Mouse (Mus musculus) intestine, embryonic 14.5 days (tissue): ENCODE measurements around the gene Actn4. TPM values are rescaled to one million over a fixed set of nuclear protein-coding genes. Genes with fewer than 3 reads are reported as not detected.

ENCODE experiments used
- ATAC-seq: fragments of 200-750 bp; cut with Nextera tagmentation; replicated peaks from 2 replicates; pipeline ENCODE4 v1.8.0; 2017; ENCODE audit warnings: low read depth, moderate number of reproducible peaks, moderate TSS enrichment, moderate library complexity; ENCODE audit not compliant: low FRiP score, low TSS enrichment
- DNase-seq: peaks from one replicate; pipeline ENCODE4 v3.0.0-alpha.2; 2018; ENCODE audit warnings: low spot score
- H3K27ac ChIP-seq: fragments of 300-500 bp; sonication (generic); 2 replicates; pipeline ENCODE4 v1.5.1; 2014; ENCODE audit warnings: low read depth, mild to moderate bottlenecking, control low read depth
- H3K27me3 ChIP-seq: fragments of 300-500 bp; sonication (generic); replicated peaks from 2 replicates; pipeline ENCODE4 v1.6.1; 2014; ENCODE audit warnings: low read length, control low read depth; ENCODE audit not compliant: control insufficient read depth, insufficient read depth
- H3K36me3 ChIP-seq: fragments of 300-500 bp; sonication (generic); 2 replicates; pipeline ENCODE4 v1.6.1; 2014; ENCODE audit warnings: low read length, control low read depth; ENCODE audit not compliant: control insufficient read depth, insufficient read depth
- H3K4me1 ChIP-seq: fragments of 300-500 bp; sonication (generic); replicated peaks from 2 replicates; pipeline ENCODE4 v1.6.1; 2014; ENCODE audit warnings: low read length, control low read depth, mixed read lengths; ENCODE audit not compliant: control insufficient read depth, insufficient read depth
- H3K4me2 ChIP-seq: fragments of 300-500 bp; sonication (generic); 2 replicates; pipeline ENCODE4 v1.6.1; 2014; ENCODE audit warnings: low read length
- H3K4me3 ChIP-seq: fragments of 300-500 bp; sonication (generic); 2 replicates; pipeline ENCODE4 v1.5.1; 2014; ENCODE audit warnings: low read depth, low read length, control low read depth, mixed read lengths
- H3K9ac ChIP-seq: fragments of 300-500 bp; sonication (generic); 2 replicates; pipeline ENCODE4 v1.6.1; 2014; ENCODE audit warnings: mild to moderate bottlenecking, low read length
- H3K9me3 ChIP-seq: fragments of 300-500 bp; sonication (generic); 2 replicates; pipeline ENCODE4 v1.6.1; 2016; ENCODE audit warnings: low read length, control low read depth; ENCODE audit not compliant: control insufficient read depth
- WGBS: fragments of 180-500 bp; shearing (Covaris S2); extraction: QIAGEN DNeasy Blood & Tissue Kit; methylation state at CpG from one replicate; pipeline ENCODE4 v1.1.7; 2014; 5-methylcytosine and 5-hydroxymethylcytosine counted together
- polyA plus RNA-seq: library from polyadenylated mRNA; unstranded; fragments of >200 nt; fragmentation: Nextera tagmentation; extraction: Ambion mirVana; gene quantifications from 2 replicates; pipeline ENCODE4 v1.2.1, GENCODE M21; 2014

Actn4 gene
- polyA plus RNA-seq, 1 experiment from 2014 or later: 300 TPM

GRCm38 (mm10) chr7:28957286-28957685 is 4.9 kb downstream of the Actn4 start:
- H3K9ac ChIP-seq: no peak overlapping the region
- H3K36me3 ChIP-seq: 0 out of 2 replicates have a peak, but pooled peaks cover 6% of the 10 kb centered on the region
- no peak overlapping the region for H3K4me2 ChIP-seq
- DNase-seq (no peak), ATAC-seq (no peak)
- no peaks in the 10 kb centered on the region for H3K9me3 ChIP-seq
- 71% methylated on average over 6 of the region's 6 CpGs for WGBS
- peaks cover 69% of the 10 kb centered on the region for H3K4me1 ChIP-seq
- H3K4me3 ChIP-seq: no peak overlapping the region
- H3K27ac ChIP-seq: no peak overlapping the region
- H3K27me3 ChIP-seq: no peaks in the 10 kb centered on the region

- Histone ChIP-seq H3K9ac (no peak overlapping the region), H3K4me3 (no peak overlapping the region), H3K36me3 (0 out of 2 replicates have a peak, but pooled peaks cover 9% of the 10 kb centered on the region), H3K9me3 (no peaks in the 10 kb centered on the region), H3K4me2 (no peak overlapping the region), H3K27me3 (no peaks in the 10 kb centered on the region), H3K27ac (0 out of 2 replicates have a peak overlapping the region, but pooled peaks have one; percentile 39), H3K4me1 (peaks cover 80% of the 10 kb centered on the region)
- ATAC-seq (no peak), DNase-seq (no peak)
- WGBS: 91% methylated on average over 1 of the region's 1 CpGs
These were observed 5.9 kb downstream of the Actn4 start for GRCm38 (mm10) chr7:28956270-28956669.

GRCm38 (mm10) chr7:28955295-28955897 is 6.7 kb downstream of the Actn4 start:
- H3K4me3 ChIP-seq: no peak overlapping the region
- no peak overlapping the region for H3K9ac ChIP-seq
- WGBS: 60% methylated on average over 5 of the region's 5 CpGs
- H3K27me3 ChIP-seq: no peaks in the 10 kb centered on the region
- H3K27ac ChIP-seq: peak overlapping the region; percentile 39; the same call in 1 of the 2 replicates
- H3K36me3 ChIP-seq: 0 out of 2 replicates have a peak, but pooled peaks cover 16% of the 10 kb centered on the region
- peaks cover 85% of the 10 kb centered on the region for H3K4me1 ChIP-seq
- no peaks in the 10 kb centered on the region for H3K9me3 ChIP-seq
- no peak overlapping the region; the same call in 1 of the 2 replicates for H3K4me2 ChIP-seq
- no peak for ATAC-seq
- no peak for DNase-seq

GRCm38 (mm10) chr7:28954773-28955172 is 7.4 kb downstream of the Actn4 start:
- H3K27ac ChIP-seq: no peak overlapping the region
- 0 out of 2 replicates have a peak, but pooled peaks cover 16% of the 10 kb centered on the region for H3K36me3 ChIP-seq
- peaks cover 80% of the 10 kb centered on the region for H3K4me1 ChIP-seq
- H3K9me3 ChIP-seq: no peaks in the 10 kb centered on the region
- ATAC-seq (no peak), DNase-seq (no peak)
- no peak overlapping the region for H3K4me3 ChIP-seq
- H3K9ac ChIP-seq: no peak overlapping the region
- 79% methylated on average over 4 of the region's 4 CpGs for WGBS
- H3K27me3 ChIP-seq: no peaks in the 10 kb centered on the region
- no peak overlapping the region for H3K4me2 ChIP-seq

- Histone ChIP-seq H3K36me3 (0 out of 2 replicates have a peak, but pooled peaks cover 16% of the 10 kb centered on the region), H3K9ac (0 out of 2 replicates have a peak overlapping the region, but pooled peaks have one; percentile 8), H3K4me1 (peaks cover 80% of the 10 kb centered on the region), H3K27ac (peak overlapping the region; percentile 66), H3K4me3 (no peak overlapping the region), H3K9me3 (no peaks in the 10 kb centered on the region), H3K4me2 (no peak overlapping the region), H3K27me3 (no peaks in the 10 kb centered on the region)
- ATAC-seq (no peak), DNase-seq (no peak)
- 17% methylated on average over 2 of the region's 2 CpGs for WGBS
These were observed 8.4 kb downstream of the Actn4 start for GRCm38 (mm10) chr7:28953476-28954376.

- ATAC-seq (0 out of 2 replicates have a peak, but pooled peaks have one; percentile 7), DNase-seq (no peak)
- Histone ChIP-seq H3K9ac (no peak overlapping the region), H3K9me3 (no peaks in the 10 kb centered on the region), H3K27me3 (no peaks in the 10 kb centered on the region), H3K27ac (peak overlapping the region; percentile 66), H3K36me3 (0 out of 2 replicates have a peak, but pooled peaks cover 18% of the 10 kb centered on the region), H3K4me3 (no peak overlapping the region), H3K4me1 (peaks cover 77% of the 10 kb centered on the region), H3K4me2 (no peak overlapping the region)
- WGBS: 6% methylated on average over 3 of the region's 3 CpGs
These were observed 9.4 kb downstream of the Actn4 start for GRCm38 (mm10) chr7:28952786-28953185.

- Histone ChIP-seq H3K4me2 (no peak overlapping the region), H3K27ac (no peak overlapping the region), H3K9ac (no peak overlapping the region), H3K27me3 (no peaks in the 10 kb centered on the region), H3K9me3 (no peaks in the 10 kb centered on the region), H3K4me3 (no peak overlapping the region), H3K36me3 (0 out of 2 replicates have a peak, but pooled peaks cover 19% of the 10 kb centered on the region), H3K4me1 (peaks cover 77% of the 10 kb centered on the region)
- 67% methylated on average over 2 of the region's 2 CpGs for WGBS
- DNase-seq (no peak), ATAC-seq (no peak)
These were observed 10.4 kb downstream of the Actn4 start for GRCm38 (mm10) chr7:28951764-28952163.

- 0 out of 2 replicates have a peak, but pooled peaks cover 16% of the 10 kb centered on the region for H3K36me3 ChIP-seq
- no peak overlapping the region for H3K4me3 ChIP-seq
- 84% methylated on average over 10 of the region's 10 CpGs for WGBS
- H3K27ac ChIP-seq: no peak overlapping the region
- no peak overlapping the region for H3K4me2 ChIP-seq
- DNase-seq (no peak), ATAC-seq (no peak)
- H3K9ac ChIP-seq: no peak overlapping the region
- H3K4me1 ChIP-seq: peaks cover 79% of the 10 kb centered on the region
- no peaks in the 10 kb centered on the region for H3K27me3 ChIP-seq
- no peaks in the 10 kb centered on the region for H3K9me3 ChIP-seq
These were observed 11.6 kb downstream of the Actn4 start for GRCm38 (mm10) chr7:28950346-28951037.
